Mouse (Mus musculus): ENCODE measurements around the gene G6pc. TPM values are rescaled to one million over a fixed set of nuclear protein-coding genes. Genes with fewer than 3 reads are reported as not detected.
A peak's percentile ranks its signal among the peaks of the same experiment; 100 is the strongest.

The G6pc gene
- polyA plus RNA-seq, 1 experiment from 2014 or later: not detected

DNA sequence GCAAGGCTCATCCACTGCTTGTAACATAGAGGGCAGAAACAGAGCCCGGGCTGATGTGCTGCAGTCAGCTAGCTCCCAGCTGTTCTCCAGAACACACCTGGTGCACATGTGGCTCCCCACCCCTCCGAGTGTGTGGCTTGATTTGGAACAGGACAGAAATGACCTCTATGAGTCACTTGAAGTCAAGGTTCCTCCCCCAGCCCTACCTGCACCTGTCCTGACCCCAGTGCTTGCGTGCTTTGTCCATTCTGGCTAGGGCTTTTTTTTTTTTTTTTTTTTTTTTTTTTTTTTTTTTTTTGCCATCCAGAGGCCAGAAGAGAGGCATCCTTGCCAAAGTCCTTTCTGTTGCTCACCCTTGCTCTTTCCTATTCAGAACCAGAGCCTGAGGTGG is 15.6 kb upstream of the G6pc start:
- ATAC-seq (ENCODE audit: low read depth): no peak
- Histone ChIP-seq H3K9ac (ENCODE audit: low read length) (no peak overlapping the region), H3K27me3 (ENCODE audit: control insufficient read depth, insufficient read depth, low read depth, low read length) (no peaks in the 10 kb centered on the region), H3K4me3 (ENCODE audit: low read length) (no peak overlapping the region), H3K9me3 (ENCODE audit: control insufficient read depth, low read length) (no peaks in the 10 kb centered on the region), H3K4me2 (ENCODE audit: low read depth, low read length) (no peak overlapping the region), H3K4me1 (replicated peaks; ENCODE audit: control insufficient read depth, insufficient read depth, low read length) (no peaks in the 10 kb centered on the region), H3K27ac (ENCODE audit: low read length) (no peak overlapping the region), H3K36me3 (ENCODE audit: control insufficient read depth, insufficient read depth, low read length) (no peaks in the 10 kb centered on the region)
- WGBS: 51% methylated on average over 3 of the region's 3 CpGs

GRCm38 (mm10) chr11:101353436-101353835 is 13.9 kb upstream of the G6pc start:
- Histone ChIP-seq H3K27ac (ENCODE audit: low read length) (no peak overlapping the region), H3K4me2 (ENCODE audit: low read depth, low read length) (no peak overlapping the region), H3K36me3 (ENCODE audit: control insufficient read depth, insufficient read depth, low read length) (no peaks in the 10 kb centered on the region), H3K9me3 (ENCODE audit: control insufficient read depth, low read length) (no peaks in the 10 kb centered on the region), H3K27me3 (ENCODE audit: control insufficient read depth, insufficient read depth, low read depth, low read length) (no peaks in the 10 kb centered on the region), H3K4me1 (replicated peaks; ENCODE audit: control insufficient read depth, insufficient read depth, low read length) (no peaks in the 10 kb centered on the region), H3K4me3 (ENCODE audit: low read length) (no peak overlapping the region), H3K9ac (ENCODE audit: low read length) (no peak overlapping the region)
- 83% methylated on average over 12 of the region's 12 CpGs for WGBS
- no peak for ATAC-seq (ENCODE audit: low read depth)

DNA sequence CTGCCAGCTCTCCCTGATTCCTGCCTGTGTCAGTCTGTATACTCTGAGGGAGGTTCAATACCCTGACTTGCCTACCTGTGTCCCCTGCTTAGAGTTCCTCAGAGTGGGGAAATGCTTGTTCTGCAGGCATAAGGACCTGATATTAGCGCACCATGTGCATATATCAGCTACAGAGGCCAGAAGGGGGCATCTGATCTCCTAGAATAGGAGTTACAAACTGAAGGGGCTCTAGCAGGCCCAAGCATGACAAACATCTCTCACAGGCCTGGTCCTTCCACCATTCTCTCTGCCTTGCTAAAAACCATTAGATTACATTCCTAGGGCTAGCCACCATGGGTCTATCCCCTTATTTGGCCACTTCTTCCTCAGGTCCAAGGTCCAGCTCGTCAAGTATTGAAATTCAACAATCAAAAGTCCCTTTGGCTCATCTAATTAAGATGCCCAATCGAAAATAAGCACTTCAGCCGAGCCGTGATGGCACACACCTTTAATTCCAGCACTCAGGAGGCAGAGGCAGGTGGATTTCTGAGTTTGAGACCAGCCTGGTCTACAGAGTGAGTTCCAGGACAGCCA is 12.8 kb upstream of the G6pc start:
- Histone ChIP-seq H3K4me1 (replicated peaks; ENCODE audit: control insufficient read depth, insufficient read depth, low read length) (no peaks in the 10 kb centered on the region), H3K4me2 (ENCODE audit: low read depth, low read length) (no peak overlapping the region), H3K4me3 (ENCODE audit: low read length) (no peak overlapping the region), H3K27me3 (ENCODE audit: control insufficient read depth, insufficient read depth, low read depth, low read length) (no peaks in the 10 kb centered on the region), H3K9ac (ENCODE audit: low read length) (no peak overlapping the region), H3K9me3 (ENCODE audit: control insufficient read depth, low read length) (no peaks in the 10 kb centered on the region), H3K36me3 (ENCODE audit: control insufficient read depth, insufficient read depth, low read length) (no peaks in the 10 kb centered on the region), H3K27ac (ENCODE audit: low read length) (no peak overlapping the region)
- WGBS: 72% methylated on average over 5 of the region's 5 CpGs
- ATAC-seq (ENCODE audit: low read depth): no peak

- Histone ChIP-seq H3K4me2 (ENCODE audit: low read depth, low read length) (no peak overlapping the region), H3K36me3 (ENCODE audit: control insufficient read depth, insufficient read depth, low read length) (no peaks in the 10 kb centered on the region), H3K9ac (ENCODE audit: low read length) (no peak overlapping the region), H3K27ac (ENCODE audit: low read length) (no peak overlapping the region), H3K27me3 (ENCODE audit: control insufficient read depth, insufficient read depth, low read depth, low read length) (no peaks in the 10 kb centered on the region), H3K4me1 (replicated peaks; ENCODE audit: control insufficient read depth, insufficient read depth, low read length) (0 out of 2 replicates have a peak, but pooled peaks cover 3% of the 10 kb centered on the region), H3K9me3 (ENCODE audit: control insufficient read depth, low read length) (no peaks in the 10 kb centered on the region), H3K4me3 (ENCODE audit: low read length) (no peak overlapping the region)
- no peak for ATAC-seq (ENCODE audit: low read depth)
- WGBS: 87% methylated on average over 2 of the region's 2 CpGs
These were observed 11.4 kb upstream of the G6pc start for GRCm38 (mm10) chr11:101355916-101356315.

GRCm38 (mm10) chr11:101357505-101358182 is 9.7 kb upstream of the G6pc start:
- no peak for ATAC-seq (ENCODE audit: low read depth)
- H3K4me2 ChIP-seq (ENCODE audit: low read depth, low read length): no peak overlapping the region
- 68% methylated on average over 3 of the region's 3 CpGs for WGBS

GRCm38 (mm10) chr11:101359776-101360175 is 7.6 kb upstream of the G6pc start:
- no peak overlapping the region for H3K4me2 ChIP-seq (ENCODE audit: low read depth, low read length)
- ATAC-seq (ENCODE audit: low read depth): no peak
- H3K36me3 ChIP-seq (ENCODE audit: control insufficient read depth, insufficient read depth, low read length): no peaks in the 10 kb centered on the region
- H3K27me3 ChIP-seq (ENCODE audit: control insufficient read depth, insufficient read depth, low read depth, low read length): no peaks in the 10 kb centered on the region
- no peak overlapping the region for H3K4me3 ChIP-seq (ENCODE audit: low read length)
- no peak overlapping the region for H3K9ac ChIP-seq (ENCODE audit: low read length)
- H3K9me3 ChIP-seq (ENCODE audit: control insufficient read depth, low read length): no peaks in the 10 kb centered on the region
- H3K4me1 ChIP-seq (replicated peaks; ENCODE audit: control insufficient read depth, insufficient read depth, low read length): 0 out of 2 replicates have a peak, but pooled peaks cover 3% of the 10 kb centered on the region
- peak overlapping the region; percentile 53; the same call in 1 of the 2 replicates for H3K27ac ChIP-seq (ENCODE audit: low read length)
- 54% methylated on average over 9 of the region's 9 CpGs for WGBS

More at GRCm38 (mm10) chr11:101357505-101358182, 9.7 kb upstream of the G6pc start:
- Histone ChIP-seq H3K4me3 (ENCODE audit: low read length) (no peak overlapping the region), H3K9me3 (ENCODE audit: control insufficient read depth, low read length) (no peaks in the 10 kb centered on the region), H3K4me1 (replicated peaks; ENCODE audit: control insufficient read depth, insufficient read depth, low read length) (0 out of 2 replicates have a peak, but pooled peaks cover 3% of the 10 kb centered on the region), H3K36me3 (ENCODE audit: control insufficient read depth, insufficient read depth, low read length) (no peaks in the 10 kb centered on the region), H3K9ac (ENCODE audit: low read length) (no peak overlapping the region), H3K27me3 (ENCODE audit: control insufficient read depth, insufficient read depth, low read depth, low read length) (no peaks in the 10 kb centered on the region), H3K27ac (ENCODE audit: low read length) (no peak overlapping the region)

DNA sequence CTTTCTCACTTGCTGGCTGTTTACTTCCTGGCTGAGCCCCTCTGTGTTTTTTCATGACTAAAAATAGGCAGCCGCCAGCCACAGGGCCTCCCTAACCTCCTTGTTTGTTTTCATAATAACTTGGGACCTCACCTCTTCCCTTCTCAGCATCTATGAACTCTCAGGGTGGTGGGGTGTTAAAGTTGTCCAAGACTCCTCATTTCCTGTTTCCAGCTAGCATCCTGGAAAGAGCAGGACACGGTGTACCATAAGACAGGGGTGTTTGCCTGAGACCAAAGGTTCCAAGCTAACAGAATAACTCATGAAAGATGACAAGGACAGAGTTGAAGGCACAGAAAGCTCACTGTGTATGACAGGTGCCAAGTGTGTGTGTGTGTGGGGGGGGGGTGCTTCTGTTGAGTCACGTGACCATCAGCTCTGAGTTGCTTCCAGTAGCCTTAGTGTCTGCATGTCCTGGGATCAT is 6.7 kb upstream of the G6pc start:
- WGBS: 21% methylated on average over 3 of the region's 3 CpGs
- no peaks in the 10 kb centered on the region for H3K36me3 ChIP-seq (ENCODE audit: control insufficient read depth, insufficient read depth, low read length)
- no peak overlapping the region for H3K4me3 ChIP-seq (ENCODE audit: low read length)
- H3K9me3 ChIP-seq (ENCODE audit: control insufficient read depth, low read length): no peaks in the 10 kb centered on the region
- H3K27me3 ChIP-seq (ENCODE audit: control insufficient read depth, insufficient read depth, low read depth, low read length): no peaks in the 10 kb centered on the region
- H3K4me1 ChIP-seq (replicated peaks; ENCODE audit: control insufficient read depth, insufficient read depth, low read length): 0 out of 2 replicates have a peak, but pooled peaks cover 3% of the 10 kb centered on the region
- 0 out of 2 replicates have a peak overlapping the region, but pooled peaks have one; percentile 0 for H3K27ac ChIP-seq (ENCODE audit: low read length)
- no peak overlapping the region for H3K4me2 ChIP-seq (ENCODE audit: low read depth, low read length)
- H3K9ac ChIP-seq (ENCODE audit: low read length): no peak overlapping the region
- ATAC-seq (ENCODE audit: low read depth): peak; percentile 23; the same call in 1 of the 2 replicates

DNA sequence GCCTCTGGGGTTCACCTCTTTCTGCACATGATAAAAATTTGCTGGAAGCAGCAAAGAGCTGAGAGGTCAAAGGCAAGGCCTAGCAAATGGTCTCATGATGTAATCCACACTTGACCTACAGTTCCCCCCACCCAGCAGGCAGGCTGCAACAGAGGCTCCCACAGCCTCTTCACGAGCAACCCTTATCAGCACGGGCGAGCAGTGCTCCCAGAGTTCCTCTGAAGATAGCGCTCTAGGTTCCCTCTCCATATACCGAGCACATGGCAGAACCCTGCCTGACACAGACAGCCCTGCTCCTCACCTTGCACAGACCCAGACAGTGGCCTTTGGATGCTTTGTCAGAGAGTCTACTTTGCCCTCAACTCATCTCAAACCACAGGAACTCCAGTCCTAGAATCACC is 2.8 kb upstream of the G6pc start:
- Histone ChIP-seq H3K27ac (ENCODE audit: low read length) (no peak overlapping the region), H3K4me2 (ENCODE audit: low read depth, low read length) (no peak overlapping the region), H3K9ac (ENCODE audit: low read length) (no peak overlapping the region), H3K4me1 (replicated peaks; ENCODE audit: control insufficient read depth, insufficient read depth, low read length) (0 out of 2 replicates have a peak, but pooled peaks cover 3% of the 10 kb centered on the region), H3K27me3 (ENCODE audit: control insufficient read depth, insufficient read depth, low read depth, low read length) (no peaks in the 10 kb centered on the region), H3K36me3 (ENCODE audit: control insufficient read depth, insufficient read depth, low read length) (no peaks in the 10 kb centered on the region), H3K4me3 (ENCODE audit: low read length) (no peak overlapping the region), H3K9me3 (ENCODE audit: control insufficient read depth, low read length) (no peaks in the 10 kb centered on the region)
- ATAC-seq (ENCODE audit: low read depth): no peak
- 31% methylated on average over 5 of the region's 5 CpGs for whole genome bisulfite sequencing

GRCm38 (mm10) chr11:101370141-101370540 is 2.8 kb downstream of the G6pc start:
- 62% methylated on average over 5 of the region's 5 CpGs for WGBS
- H3K4me2 ChIP-seq (ENCODE audit: low read depth, low read length): no peak overlapping the region
- H3K27me3 ChIP-seq (ENCODE audit: control insufficient read depth, insufficient read depth, low read depth, low read length): no peaks in the 10 kb centered on the region
- no peak overlapping the region for H3K9ac ChIP-seq (ENCODE audit: low read length)
- H3K4me1 ChIP-seq (replicated peaks; ENCODE audit: control insufficient read depth, insufficient read depth, low read length): no peaks in the 10 kb centered on the region
- no peak overlapping the region for H3K4me3 ChIP-seq (ENCODE audit: low read length)
- no peaks in the 10 kb centered on the region for H3K9me3 ChIP-seq (ENCODE audit: control insufficient read depth, low read length)
- no peak for ATAC-seq (ENCODE audit: low read depth)
- no peak overlapping the region for H3K27ac ChIP-seq (ENCODE audit: low read length)
- no peaks in the 10 kb centered on the region for H3K36me3 ChIP-seq (ENCODE audit: control insufficient read depth, insufficient read depth, low read length)

Data from lung, embryonic 16.5 days (tissue).